Mouse (Mus musculus) inflammation-experienced regulatory T-cells, adult 16 weeks (primary cell): ENCODE results near the gene Olfr893. TPM values are rescaled to one million over a fixed set of nuclear protein-coding genes. Genes with fewer than 3 reads are reported as not detected.

ENCODE experiments used
- polyA plus RNA-seq: library from polyadenylated mRNA; unstranded; fragments of 100-300 nt; shearing (Covaris generic); gene quantifications from one replicate; pipeline ENCODE4 v1.2.1, GENCODE M21; 2017

Gene Olfr893
- not detected for polyA plus RNA-seq

GRCm38 (mm10) chr9:38208065-38208464, at the start of gene Olfr893:
Gene Olfr893 (plus strand): TSS chr9:38208365.

GRCm38 (mm10) chr9:38180721-38181120, 27.4 kb upstream of the Olfr893 start, which contains the start of gene Olfr891:
Gene Olfr891 (minus strand): TSS chr9:38180821.

GRCm38 (mm10) chr9:38217755-38218154, 9.6 kb downstream of the Olfr893 start, which contains the start of gene Olfr894:
Gene Olfr894 (plus strand): TSS chr9:38218055.

GRCm38 (mm10) chr9:38252474-38252873, 44.3 kb downstream of the Olfr893 start, which contains the start of gene Olfr143:
Gene Olfr143 (plus strand): TSS chr9:38252774.

Other genes with a start within 250 kb of the Olfr893 start
- not detected for gene Olfr881, start 216.5 kb upstream of the Olfr893 start, polyA plus RNA-seq
- gene Olfr883, start 182.6 kb upstream of the Olfr893 start, polyA plus RNA-seq, result not detected
- gene Olfr884, start 161.8 kb upstream of the Olfr893 start, polyA plus RNA-seq, result not detected
- not detected for gene Olfr885, start 147.0 kb upstream of the Olfr893 start, polyA plus RNA-seq
- not detected for gene Olfr887, start 124.3 kb upstream of the Olfr893 start, polyA plus RNA-seq
- not detected for gene Olfr888, start 100.2 kb upstream of the Olfr893 start, polyA plus RNA-seq
- gene Olfr889, start 93.2 kb upstream of the Olfr893 start, polyA plus RNA-seq, result not detected
- gene Olfr890, start 65.8 kb upstream of the Olfr893 start, polyA plus RNA-seq, result not detected
- not detected for gene Olfr891, start 27.5 kb upstream of the Olfr893 start, polyA plus RNA-seq
- not detected for gene Olfr894, start 9.7 kb downstream of the Olfr893 start, polyA plus RNA-seq
- not detected for gene Olfr143, start 44.4 kb downstream of the Olfr893 start, polyA plus RNA-seq
- not detected for gene Olfr895, start 59.5 kb downstream of the Olfr893 start, polyA plus RNA-seq
- not detected for gene Olfr896-ps1, start 82.7 kb downstream of the Olfr893 start, polyA plus RNA-seq
- gene Olfr25, start 120.7 kb downstream of the Olfr893 start, polyA plus RNA-seq, result not detected
- not detected for gene Olfr898, start 140.0 kb downstream of the Olfr893 start, polyA plus RNA-seq
- 0.12 TPM for gene Olfr250, start 158.5 kb downstream of the Olfr893 start, polyA plus RNA-seq
- gene Olfr251, start 168.7 kb downstream of the Olfr893 start, polyA plus RNA-seq, result not detected
- gene Olfr147, start 193.3 kb downstream of the Olfr893 start, polyA plus RNA-seq, result not detected
- gene Olfr901, start 221.1 kb downstream of the Olfr893 start, polyA plus RNA-seq, result not detected
- not detected for gene Olfr902, start 239.3 kb downstream of the Olfr893 start, polyA plus RNA-seq